Mouse (Mus musculus): ENCODE data around the gene Akap7. TPM values are rescaled to one million over a fixed set of nuclear protein-coding genes. Genes with fewer than 3 reads are reported as not detected.

Gene Akap7
- total RNA-seq, 2 experiments from 2014 or later, result 10.1 to 21.6 TPM

- ATAC-seq (replicated peaks; ENCODE audit: low FRiP score, low TSS enrichment, poor library complexity, severe bottlenecking), result peak; percentile 79
Measured at GRCm38 (mm10) chr10:25268476-25269351, 39.0 kb downstream of the Akap7 start.

- no peak for ATAC-seq (replicated peaks; ENCODE audit: low FRiP score, low TSS enrichment, poor library complexity, severe bottlenecking)
Measured at GRCm38 (mm10) chr10:25261176-25261575, 46.5 kb downstream of the Akap7 start.

GRCm38 (mm10) chr10:25260724-25261123, 46.9 kb downstream of the Akap7 start:
- no peak for ATAC-seq (replicated peaks; ENCODE audit: low FRiP score, low TSS enrichment, poor library complexity, severe bottlenecking)

DNA sequence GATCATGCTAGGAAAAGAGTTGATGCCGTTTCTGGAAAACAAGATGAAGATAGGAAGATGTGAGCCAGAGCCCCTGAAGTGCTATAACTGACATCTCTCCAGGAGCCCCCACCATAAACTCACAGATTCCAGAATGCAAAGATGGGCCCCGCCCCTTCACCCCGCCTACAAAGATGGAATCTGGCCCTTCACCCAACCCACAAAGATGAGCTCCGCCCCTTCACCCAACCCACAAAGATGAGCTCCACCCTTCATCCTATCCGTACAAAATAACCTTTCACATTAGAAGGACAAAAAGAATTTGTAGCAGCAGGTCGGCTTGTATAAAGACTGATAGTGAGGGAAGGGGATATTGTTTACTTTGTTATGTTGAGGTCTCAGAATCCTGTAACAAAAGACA, 49.5 kb downstream of the Akap7 start:
- 0 out of 2 replicates have a peak, but pooled peaks have one; percentile 39 for ATAC-seq (replicated peaks; ENCODE audit: low FRiP score, low TSS enrichment, poor library complexity, severe bottlenecking)

DNA sequence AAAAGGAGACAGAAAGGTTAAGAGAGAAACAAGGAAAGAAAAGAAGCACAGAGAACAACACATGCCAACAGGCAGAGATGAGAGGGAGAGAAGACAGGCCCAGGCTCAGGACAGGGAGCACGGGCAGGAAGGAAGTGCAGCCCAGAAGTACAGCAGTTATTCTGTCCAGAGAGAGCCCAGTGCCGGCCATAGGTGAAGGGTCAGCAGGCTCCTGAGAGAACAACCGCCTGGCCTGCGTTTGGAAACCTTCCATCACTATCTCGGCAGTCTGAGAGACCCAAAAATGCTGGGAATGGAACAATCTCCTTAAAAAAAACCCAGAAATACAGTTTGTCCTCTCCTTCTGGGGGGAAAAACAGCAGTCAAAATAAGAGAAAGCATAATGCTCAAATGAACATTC, 50.2 kb downstream of the Akap7 start:
- no peak for ATAC-seq (replicated peaks; ENCODE audit: low FRiP score, low TSS enrichment, poor library complexity, severe bottlenecking)

GRCm38 (mm10) chr10:25253474-25253873, 54.2 kb downstream of the Akap7 start:
- peak; percentile 90 for ATAC-seq (replicated peaks; ENCODE audit: low FRiP score, low TSS enrichment, poor library complexity, severe bottlenecking)

GRCm38 (mm10) chr10:25253006-25253405, 54.7 kb downstream of the Akap7 start:
- ATAC-seq (replicated peaks; ENCODE audit: low FRiP score, low TSS enrichment, poor library complexity, severe bottlenecking), result no peak

GRCm38 (mm10) chr10:25250108-25250507, 57.6 kb downstream of the Akap7 start:
- peak; percentile 67 for ATAC-seq (replicated peaks; ENCODE audit: low FRiP score, low TSS enrichment, poor library complexity, severe bottlenecking)

GRCm38 (mm10) chr10:25246173-25246572, 61.5 kb downstream of the Akap7 start:
- peak; percentile 75; the same call in 1 of the 2 replicates for ATAC-seq (replicated peaks; ENCODE audit: low FRiP score, low TSS enrichment, poor library complexity, severe bottlenecking)

DNA sequence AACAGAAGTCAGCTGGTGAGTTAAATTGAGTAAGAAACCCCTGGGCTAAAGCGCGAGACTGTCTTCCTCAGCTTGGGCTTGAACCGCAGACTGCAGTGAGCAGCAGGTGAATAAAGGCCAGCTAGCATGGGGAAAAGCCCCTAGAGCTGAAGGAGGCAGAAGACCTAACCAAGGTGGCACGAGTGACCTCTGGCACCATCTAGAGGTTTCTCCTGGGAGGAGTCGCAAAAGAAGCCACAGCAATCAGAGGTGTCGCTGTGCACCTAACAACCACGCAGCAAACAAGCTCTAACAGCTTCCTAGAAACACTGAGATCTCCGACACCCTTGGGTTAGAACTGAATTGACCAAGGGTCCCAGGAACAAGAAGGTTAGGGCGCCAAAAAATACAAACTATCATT, 68.5 kb downstream of the Akap7 start:
- ATAC-seq (replicated peaks; ENCODE audit: low FRiP score, low TSS enrichment, poor library complexity, severe bottlenecking), result peak; percentile 89

GRCm38 (mm10) chr10:25234080-25234479, 73.6 kb downstream of the Akap7 start:
- no peak for ATAC-seq (replicated peaks; ENCODE audit: low FRiP score, low TSS enrichment, poor library complexity, severe bottlenecking)

GRCm38 (mm10) chr10:25232700-25233099, 75.0 kb downstream of the Akap7 start:
- ATAC-seq (replicated peaks; ENCODE audit: low FRiP score, low TSS enrichment, poor library complexity, severe bottlenecking), result no peak

GRCm38 (mm10) chr10:25231358-25231757, 76.3 kb downstream of the Akap7 start:
- no peak for ATAC-seq (replicated peaks; ENCODE audit: low FRiP score, low TSS enrichment, poor library complexity, severe bottlenecking)

- no peak for ATAC-seq (replicated peaks; ENCODE audit: low FRiP score, low TSS enrichment, poor library complexity, severe bottlenecking)
Measured at GRCm38 (mm10) chr10:25224371-25224770, 83.3 kb downstream of the Akap7 start.

DNA sequence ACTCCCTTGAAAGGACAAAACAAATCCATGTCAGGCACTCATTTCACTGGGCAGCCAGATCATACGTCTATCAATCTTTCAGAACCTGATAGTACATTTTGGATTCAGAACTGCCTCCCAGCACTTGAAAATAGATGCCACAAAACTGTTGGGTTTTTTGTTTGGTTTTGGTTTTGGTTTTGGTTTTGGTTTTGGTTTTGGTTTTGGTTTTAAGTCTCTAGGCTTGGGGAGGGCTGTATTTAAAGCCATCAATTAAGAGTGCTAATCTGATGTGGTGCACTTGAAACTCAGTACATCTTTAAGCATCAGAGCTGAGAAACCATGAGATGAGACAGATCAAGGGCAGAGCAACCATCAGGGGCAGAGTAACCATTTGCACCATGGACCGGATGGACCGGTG, 86.9 kb downstream of the Akap7 start:
- ATAC-seq (replicated peaks; ENCODE audit: low FRiP score, low TSS enrichment, poor library complexity, severe bottlenecking), result no peak

DNA sequence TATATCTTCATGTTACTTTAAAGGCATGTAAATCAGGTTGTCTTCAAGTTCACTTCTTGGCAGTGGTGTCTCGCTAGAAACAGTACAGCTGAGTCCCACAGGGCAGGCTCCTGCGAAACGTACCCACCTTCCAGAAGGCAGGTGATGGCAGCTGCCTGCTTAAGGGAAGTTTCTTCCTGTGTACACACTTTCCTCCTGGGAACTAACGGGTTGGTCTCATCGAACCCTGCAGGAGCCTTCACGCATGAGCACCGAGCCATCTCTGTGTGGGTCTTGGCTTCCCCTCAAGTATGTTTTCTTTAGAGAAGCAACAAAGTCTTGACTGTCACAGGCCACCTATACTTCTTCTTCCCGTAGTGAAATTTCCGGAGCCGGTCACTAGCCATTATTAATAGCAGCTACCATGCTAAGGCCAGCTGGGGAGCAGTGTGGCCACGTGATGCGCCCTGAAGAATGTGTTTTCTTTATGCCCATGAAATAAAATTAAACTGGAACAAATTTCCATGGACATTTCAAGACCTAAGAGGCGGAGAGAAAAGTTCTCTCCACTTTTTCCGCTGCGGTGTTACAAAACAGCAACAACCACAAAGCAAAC, 87.7 kb downstream of the Akap7 start:
- ATAC-seq (replicated peaks; ENCODE audit: low FRiP score, low TSS enrichment, poor library complexity, severe bottlenecking), result no peak

GRCm38 (mm10) chr10:25219220-25219628, 88.4 kb downstream of the Akap7 start:
- 0 out of 2 replicates have a peak, but pooled peaks have one; percentile 61 for ATAC-seq (replicated peaks; ENCODE audit: low FRiP score, low TSS enrichment, poor library complexity, severe bottlenecking)

- ATAC-seq (replicated peaks; ENCODE audit: low FRiP score, low TSS enrichment, poor library complexity, severe bottlenecking), result no peak
Measured at GRCm38 (mm10) chr10:25218746-25219145, 88.9 kb downstream of the Akap7 start.

DNA sequence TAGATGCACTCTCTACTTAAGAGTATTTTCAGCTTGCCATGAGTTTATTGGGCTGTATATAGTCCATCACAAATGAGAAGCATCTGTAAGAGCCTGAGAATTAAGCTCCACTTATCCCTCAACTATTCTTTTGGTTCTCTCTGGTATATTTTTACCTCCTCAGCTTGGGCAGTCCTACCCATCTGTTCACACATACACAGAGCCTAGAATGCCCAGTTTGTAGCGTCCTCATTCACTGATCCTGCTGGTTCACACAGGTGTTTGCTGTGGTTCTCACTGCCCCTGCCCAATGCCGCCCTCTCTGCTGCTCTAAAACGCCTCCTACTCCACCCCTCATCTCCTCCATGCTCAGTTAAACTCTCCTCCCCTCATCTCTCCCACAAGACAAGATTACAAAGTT, 91.7 kb downstream of the Akap7 start:
- ATAC-seq (replicated peaks; ENCODE audit: low FRiP score, low TSS enrichment, poor library complexity, severe bottlenecking), result no peak

DNA sequence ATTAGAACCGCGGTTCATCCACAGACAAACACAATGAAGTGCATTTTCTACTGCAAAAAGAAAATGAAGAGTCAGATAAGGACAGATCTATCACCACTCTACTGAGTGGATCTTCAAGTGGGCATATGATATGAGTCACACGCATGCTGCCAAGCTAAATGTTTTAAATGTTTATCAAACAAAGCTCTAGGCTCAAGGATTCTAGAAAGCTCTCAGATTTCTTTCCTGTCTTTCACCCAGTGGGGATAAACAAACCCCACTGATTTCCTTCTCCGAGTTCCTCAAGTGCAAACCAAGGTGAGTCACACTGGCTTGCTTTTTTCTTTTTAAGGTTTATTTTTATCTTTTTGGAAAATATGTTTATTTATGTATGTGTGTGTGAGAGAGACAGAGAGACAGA, 94.0 kb downstream of the Akap7 start:
- ATAC-seq (replicated peaks; ENCODE audit: low FRiP score, low TSS enrichment, poor library complexity, severe bottlenecking), result no peak

GRCm38 (mm10) chr10:25208619-25209018, 99.1 kb downstream of the Akap7 start:
- ATAC-seq (replicated peaks; ENCODE audit: low FRiP score, low TSS enrichment, poor library complexity, severe bottlenecking), result no peak
